Comparison of ENCODE assay signal across 8 mouse cellular contexts in genomic region chr6:8777411-8778295, GRCm38 (mm10). TPM values are rescaled to one million over a fixed set of nuclear protein-coding genes. Genes with fewer than 3 reads are reported as not detected.
DNase-seq lines count a peak whose midpoint lies in the region; TF ChIP-seq lines count a peak whose summit lies in the region.

No protein-coding gene starts in this region.

- 0 out of 2 replicates have a peak, but pooled peaks cover 1% of the 10 kb centered on the region for H3K4me1 ChIP-seq in heart, adult 2 months (ENCODE audit: control insufficient read depth, insufficient read depth, low read length)
- no peaks in the 10 kb centered on the region for H3K4me1 ChIP-seq in small intestine, adult 2 months (ENCODE audit: control insufficient read depth, insufficient read depth, insufficient read length, low read length)

- no peaks in the 10 kb centered on the region for H3K79me2 ChIP-seq in heart, adult 2 months (replicated peaks; ENCODE audit: control insufficient read depth, insufficient read depth, low read length)

- TF ChIP-seq EP300 in heart, adult 2 months (IDR thresholded peaks at IDR 0.05; ENCODE audit: insufficient read depth, low read depth, low read length), result no peak

- peak overlapping the region; percentile 76 for H3K9ac ChIP-seq in heart, adult 2 months (ENCODE audit: low read depth, low read length)

- intact Hi-C loops in heart, adult 2 months (cut with DNase I), result loop anchor here (2.0 kb wide), 1 partner anchor 53 kb away; no protein-coding TSS in a partner anchor
- intact Hi-C loops in left cerebral cortex, postnatal 4 days (cut with DNase I), result no loop called here

- peak overlapping the region; percentile 77 for H3K4me3 ChIP-seq in heart, adult 2 months
- H3K4me3 ChIP-seq in small intestine, adult 2 months (ENCODE audit: low read depth, low read length), result peak overlapping the region; percentile 67

- under 1% methylated on average over 65 of the region's 69 CpGs for WGBS in heart, adult 2 months
- WGBS in small intestine, adult 2 months, result 2% methylated on average over 69 of the region's 69 CpGs

- peak overlapping the region; percentile 81 for H3K27ac ChIP-seq in heart, adult 2 months
- peak overlapping the region; percentile 6; the same call in 1 of the 2 replicates for H3K27ac ChIP-seq in small intestine, adult 2 months (ENCODE audit: insufficient read depth, low read depth, low read length)

- no peaks in the 10 kb centered on the region for H3K36me3 ChIP-seq in heart, adult 2 months (ENCODE audit: control insufficient read depth, insufficient read depth, low read length)
- H3K36me3 ChIP-seq in small intestine, adult 2 months (ENCODE audit: control insufficient read depth, insufficient read depth, low read length), result no peaks in the 10 kb centered on the region

- H3K27me3 ChIP-seq in heart, adult 2 months (ENCODE audit: control insufficient read depth, insufficient read depth, low read length), result no peaks in the 10 kb centered on the region
- no peaks in the 10 kb centered on the region for H3K27me3 ChIP-seq in small intestine, adult 2 months (ENCODE audit: control insufficient read depth, insufficient read depth, low read length)

- TF ChIP-seq CTCF in heart, adult 2 months (IDR thresholded peaks at IDR 0.05), result peak; percentile 20
- TF ChIP-seq CTCF in small intestine, adult 2 months (IDR thresholded peaks at IDR 0.05; ENCODE audit: extremely low read depth, insufficient read length, insufficient replicate concordance, low read depth, low read length), result no peak

- TF ChIP-seq POLR2A in heart, adult 2 months (IDR thresholded peaks at IDR 0.05; ENCODE audit: insufficient read depth, low read depth, low read length), result 0 out of 2 replicates have a peak, but pooled peaks have one; percentile 17
- TF ChIP-seq POLR2A in small intestine, adult 2 months (IDR thresholded peaks at IDR 0.05; ENCODE audit: low read depth, low read length), result no peak

- DNase-seq in thymus, postnatal 4 days, result peak; percentile 32
- DNase-seq in thymus, postnatal 0 days (ENCODE audit: low spot score), result no peak
- peak; percentile 69 for DNase-seq in embryo, embryonic 9.5 days (ENCODE audit: extremely low spot score)
- peak; percentile 75 to 77 for DNase-seq in heart, adult 2 months
- DNase-seq in kidney, adult 18-20 months, result peak; percentile 56
- peak; percentile 47 for DNase-seq in left cerebral cortex, postnatal 4 days
- peak; percentile 72 for DNase-seq in mesoderm, embryonic 11.5 days (ENCODE audit: low read depth, low spot score)

RNA-seq across cellular contexts. Expression of gene Ica1, which starts 0.6 kb away (rescaled TPM):
- polyA plus RNA-seq in thymus, postnatal 0 days (2015; fragmentation: Nextera tagmentation; extraction: Ambion mirVana), result 5.9 and 7.8 TPM in 2 replicates
- 1 to 10 TPM; 7.0 to 7.8 TPM for total RNA-seq in heart, adult 2 months (2021)
- 3.9 and 7.4 TPM in 2 replicates for polyA plus RNA-seq in heart, adult 2 months (2012; rRNA removed)
- total RNA-seq in left cerebral cortex, postnatal 4 days (2021), result 10 to 100 TPM; 63.4 to 64.1 TPM
- polyA plus RNA-seq in small intestine, adult 2 months (2012; rRNA removed), result 1.3 and 1.5 TPM in 2 replicates
